Mouse (Mus musculus) cerebellum, adult 9-10 months (tissue): ENCODE measurements around the gene Clcc1.
"Not testable (repeated sequence)": the region's sequence is repeated elsewhere in the genome, so short reads cannot be mapped to it uniquely, and the experiment has no call there.

Source experiments
- DNase-seq: peaks from one replicate; pipeline ENCODE4 v3.0.0; 2022

Clcc1 gene

GRCm38 (mm10) chr3:108653710-108654379, at the start of gene Clcc1:
TSS of gene Clcc1 (plus strand) at chr3:108653913.
- peak; percentile 93 for DNase-seq

DNA sequence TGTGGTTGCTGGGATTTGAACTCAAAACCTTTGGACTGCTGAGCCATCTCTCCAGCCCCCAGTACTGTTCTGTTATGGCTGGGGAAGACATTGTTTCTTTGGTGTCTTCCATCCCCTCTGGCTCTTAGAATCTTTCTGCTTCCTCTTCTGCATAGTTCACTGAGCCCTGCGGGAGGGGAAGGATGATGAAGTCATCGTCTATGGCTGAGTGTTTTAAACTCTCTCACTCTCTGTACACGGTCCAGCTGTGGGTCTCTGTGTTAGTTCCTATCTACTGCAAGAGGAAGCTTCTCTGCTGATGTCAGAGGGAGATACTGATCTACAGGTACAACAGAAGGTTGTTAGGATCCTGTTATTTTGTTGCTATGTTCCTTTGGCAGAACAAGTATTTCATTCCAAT, 44.8 kb upstream of the Clcc1 start:
- no peak for DNase-seq

- peak; percentile 12 for DNase-seq
Measured at GRCm38 (mm10) chr3:108634761-108635160, 19.0 kb upstream of the Clcc1 start.

- no peak for DNase-seq
Measured at GRCm38 (mm10) chr3:108639412-108639811, 14.3 kb upstream of the Clcc1 start.

DNA sequence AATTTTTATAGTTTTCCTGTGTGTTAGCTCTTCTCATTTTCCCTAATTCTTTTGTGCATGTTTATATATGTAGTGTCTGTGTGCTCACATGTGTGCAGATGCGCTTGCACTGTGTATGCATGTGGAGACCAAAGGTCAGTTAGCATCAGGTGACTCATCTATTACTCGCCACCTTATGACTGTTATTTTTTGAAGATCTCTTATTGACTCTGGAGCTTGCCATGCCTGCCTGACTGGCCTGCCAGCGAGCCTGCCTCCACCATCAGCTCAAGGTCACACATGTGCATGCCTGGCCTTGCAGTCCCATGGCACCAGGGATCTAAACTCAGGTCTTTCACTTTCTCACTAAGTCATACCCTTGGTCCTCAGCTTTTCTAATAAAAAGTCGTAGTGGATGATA, 12.7 kb upstream of the Clcc1 start:
- no peak for DNase-seq

GRCm38 (mm10) chr3:108644856-108645255, 8.9 kb upstream of the Clcc1 start:
- no peak for DNase-seq

DNA sequence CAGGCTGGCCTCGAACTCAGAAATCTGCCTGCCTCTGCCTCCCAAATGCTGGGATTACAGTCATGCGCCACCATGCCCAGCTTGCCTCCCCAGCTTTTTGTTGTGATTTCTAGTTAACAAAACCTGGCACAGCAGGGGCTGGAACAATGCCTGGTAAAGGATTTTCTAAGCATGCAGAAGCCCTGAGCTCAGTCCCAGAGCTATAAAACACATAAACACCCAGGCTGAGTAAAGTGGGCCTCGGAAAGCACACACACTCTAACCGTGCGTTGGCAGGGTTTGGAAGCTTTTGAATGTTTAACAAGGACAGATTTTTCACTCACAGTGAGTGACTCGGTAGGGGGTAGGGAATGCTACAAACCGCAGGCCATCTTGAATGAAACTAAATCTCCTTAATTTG, 7.7 kb upstream of the Clcc1 start:
- DNase-seq: peak; percentile 44

GRCm38 (mm10) chr3:108647681-108648080, 6.0 kb upstream of the Clcc1 start:
- DNase-seq: not testable (repeated sequence)

DNA sequence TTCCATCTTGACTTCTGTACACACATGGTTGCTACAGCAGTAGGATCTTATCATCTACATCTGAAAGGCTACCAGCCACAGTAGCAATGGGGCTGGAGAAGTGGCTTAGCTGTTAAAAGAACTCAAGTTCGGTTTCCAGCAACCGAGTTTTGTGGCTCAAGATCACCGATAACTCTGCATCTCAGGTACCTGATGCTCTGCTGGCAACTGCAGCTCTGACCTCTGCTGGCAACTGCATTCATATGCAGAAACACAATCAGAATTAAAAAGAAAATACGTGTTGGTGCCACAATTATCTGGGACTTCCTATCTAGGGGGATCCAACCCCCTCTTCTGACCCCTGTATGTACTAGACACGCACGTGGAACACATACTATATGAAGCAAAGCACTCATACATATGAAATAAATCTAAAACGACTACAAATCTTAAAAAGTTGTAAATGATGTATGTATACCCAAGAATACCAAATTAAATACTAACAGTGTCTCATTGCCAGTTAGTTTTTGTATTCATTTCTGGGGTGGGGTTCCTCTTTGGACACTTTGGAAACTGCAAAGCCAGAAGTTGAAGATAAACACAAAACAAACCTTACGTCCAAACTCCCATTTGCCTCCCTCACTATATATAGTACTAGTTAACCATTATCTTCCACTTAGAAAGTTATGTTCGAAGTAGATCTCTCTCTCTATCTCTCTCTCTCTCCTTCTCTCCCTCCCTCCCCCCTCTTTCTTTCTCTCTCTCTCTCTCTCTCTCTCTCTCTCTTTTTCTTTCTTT, 659 bp upstream of the Clcc1 start:
- no peak for DNase-seq

GRCm38 (mm10) chr3:108654566-108654965, 853 bp downstream of the Clcc1 start:
- peak; percentile 14 for DNase-seq

- DNase-seq: peak; percentile 13
Measured at GRCm38 (mm10) chr3:108655486-108655885, 1.8 kb downstream of the Clcc1 start.

- DNase-seq: no peak
Measured at GRCm38 (mm10) chr3:108658612-108659011, 4.9 kb downstream of the Clcc1 start.

DNA sequence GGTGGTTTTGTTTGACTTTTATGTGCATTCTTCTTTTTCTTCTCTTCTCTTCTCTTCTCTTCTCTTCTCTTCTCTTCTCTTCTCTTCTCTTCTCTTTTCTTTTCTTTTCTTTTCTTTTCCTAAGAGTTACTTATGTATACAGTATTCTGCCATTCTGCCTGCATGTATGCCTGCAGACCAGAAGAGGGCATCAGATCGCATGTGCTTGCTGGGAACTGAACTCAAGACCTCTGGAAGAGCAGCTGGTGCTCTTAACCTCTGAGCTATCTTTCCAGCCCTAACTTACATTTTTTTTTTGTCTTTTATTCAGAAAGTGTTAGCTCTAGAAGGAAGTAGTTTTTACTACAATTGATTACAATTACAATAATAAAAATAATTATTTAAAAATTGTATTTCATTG, 7.2 kb downstream of the Clcc1 start:
- DNase-seq: no peak

GRCm38 (mm10) chr3:108676616-108677015, 22.9 kb downstream of the Clcc1 start:
- no peak for DNase-seq

GRCm38 (mm10) chr3:108681004-108681403, 27.3 kb downstream of the Clcc1 start:
- DNase-seq: no peak

DNA sequence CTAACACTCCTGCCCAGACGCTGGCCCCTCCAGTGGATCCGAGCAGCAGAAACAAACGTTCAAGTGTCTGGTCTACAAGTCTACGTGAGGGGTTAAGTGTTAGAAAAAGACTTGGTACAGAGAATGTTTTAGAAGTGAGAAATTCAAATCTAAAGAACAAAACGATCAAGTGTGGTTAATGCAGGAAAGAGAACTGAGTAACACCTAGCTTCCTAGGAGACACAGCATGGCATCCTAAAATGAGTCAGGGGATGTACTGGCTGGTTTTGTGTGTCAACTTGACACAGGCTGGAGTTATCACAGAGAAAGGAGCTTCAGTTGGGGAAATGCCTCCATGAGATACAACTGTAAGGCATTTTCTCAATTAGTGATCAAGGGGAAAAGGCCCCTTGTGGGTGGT, 29.9 kb downstream of the Clcc1 start:
- DNase-seq: not testable (repeated sequence)

DNA sequence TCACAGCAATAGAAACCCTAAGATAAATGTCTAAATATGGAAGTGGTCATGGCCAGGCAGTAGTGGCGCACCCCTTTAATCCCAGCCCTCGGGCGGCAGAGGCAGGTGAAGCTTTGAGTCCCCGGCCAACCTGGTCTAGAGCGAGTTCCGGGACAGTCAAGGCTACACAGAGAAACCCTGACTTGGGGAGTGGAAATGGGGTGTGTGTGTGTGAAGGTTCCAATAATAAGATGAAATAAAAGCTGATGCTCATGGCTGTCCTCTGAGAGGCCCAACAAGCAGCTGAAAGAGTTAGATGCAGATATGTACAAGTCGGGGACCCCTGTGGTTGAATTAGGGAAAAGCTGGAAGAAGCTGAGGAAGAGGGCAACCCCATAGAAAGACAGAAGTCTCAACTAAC, 32.0 kb downstream of the Clcc1 start:
- DNase-seq: no peak

- DNase-seq: no peak
Measured at GRCm38 (mm10) chr3:108689015-108689441, 35.3 kb downstream of the Clcc1 start.

DNA sequence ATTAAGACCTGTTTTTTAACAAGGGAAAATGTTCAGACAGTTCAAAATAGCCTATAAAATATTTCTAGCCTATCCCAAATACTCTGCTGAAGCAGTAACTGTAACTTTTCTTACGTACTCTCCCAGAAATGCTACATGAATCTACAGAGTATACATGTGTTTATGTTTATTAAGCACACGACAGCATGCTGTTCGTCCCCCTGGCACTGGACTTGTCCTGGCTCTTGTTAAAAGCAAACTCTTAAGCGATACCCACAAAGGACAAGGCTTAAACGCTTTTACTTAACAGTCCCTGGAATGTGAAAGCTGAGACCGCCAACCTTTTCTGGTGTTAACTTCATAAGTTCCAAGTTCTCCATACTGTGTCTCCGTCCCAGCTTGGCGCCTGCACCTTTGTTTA, 35.7 kb downstream of the Clcc1 start:
- DNase-seq: no peak

DNA sequence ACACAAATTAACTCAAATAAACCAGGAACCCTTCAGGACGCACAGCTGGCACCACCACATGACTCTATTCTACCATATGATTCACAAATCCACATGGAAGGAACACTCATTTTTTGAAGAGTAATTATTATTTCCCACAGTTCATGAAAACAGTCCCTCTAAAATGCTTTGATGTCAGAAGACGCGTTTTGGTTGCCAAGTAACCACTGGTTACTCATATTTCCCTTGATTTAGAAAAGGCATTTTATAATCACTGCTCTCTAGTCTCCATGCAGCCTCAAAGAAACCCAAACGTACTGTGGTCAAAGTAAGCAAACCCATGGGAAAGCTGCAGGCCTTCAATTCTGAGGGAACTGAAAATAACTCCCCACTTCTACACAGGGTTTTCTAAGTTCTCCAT, 36.3 kb downstream of the Clcc1 start:
- no peak for DNase-seq

DNA sequence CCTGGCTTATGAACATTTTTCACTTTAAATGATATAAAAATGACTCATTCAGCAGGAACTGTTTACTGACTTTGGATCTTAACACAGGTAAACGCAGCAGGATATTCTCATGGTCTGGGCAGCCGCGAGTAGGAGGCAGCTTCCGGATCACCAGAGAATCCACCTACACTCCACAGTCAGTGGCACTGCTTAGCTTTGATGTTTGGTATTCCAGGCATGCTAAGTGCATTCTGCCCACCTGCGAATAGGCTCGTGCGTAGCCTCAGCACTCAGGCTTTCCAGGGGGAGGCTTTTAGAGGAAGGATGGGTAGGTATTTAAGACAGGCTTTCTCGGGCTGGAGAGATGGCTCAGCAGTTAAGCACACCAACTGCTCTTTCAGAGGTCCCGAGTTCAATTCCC, 40.6 kb downstream of the Clcc1 start:
- no peak for DNase-seq

DNA sequence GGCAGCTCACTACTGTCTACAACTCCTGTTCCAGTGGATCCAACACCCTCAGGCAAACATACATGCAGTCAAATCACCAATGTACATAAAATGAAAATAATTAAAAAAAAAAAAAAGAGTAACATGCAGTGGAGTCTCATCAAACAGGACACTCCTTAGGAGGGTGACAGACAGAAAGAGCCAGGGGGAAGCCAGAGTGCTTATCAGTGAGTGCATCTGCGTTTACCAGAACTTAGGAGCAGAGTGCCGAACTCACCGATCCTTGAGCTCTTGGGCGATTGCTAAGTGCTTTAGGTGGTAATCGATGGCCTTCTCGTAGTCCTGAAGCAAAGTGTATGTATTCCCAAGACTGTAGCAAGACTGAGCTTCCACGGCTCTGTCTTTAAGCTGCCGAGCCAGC, 44.9 kb downstream of the Clcc1 start:
- DNase-seq: no peak

DNA sequence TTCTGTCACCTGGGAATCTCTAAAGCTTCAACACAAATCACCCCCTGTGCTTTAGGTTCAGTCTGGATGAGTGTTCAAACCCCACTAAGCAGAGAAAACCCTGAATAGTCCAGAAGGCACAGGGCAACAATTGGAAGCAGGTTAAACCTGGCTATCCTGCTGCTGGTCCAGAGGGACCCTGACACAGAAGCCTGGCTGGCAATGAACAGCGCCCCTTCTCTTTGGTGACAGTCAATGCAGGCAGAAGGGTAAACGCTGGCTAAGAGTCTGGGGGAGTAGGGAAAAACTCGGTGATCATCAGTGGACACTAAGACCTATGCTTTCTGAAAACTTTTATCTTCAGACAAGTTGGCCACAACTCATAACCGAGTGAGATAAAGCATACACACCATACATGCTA, 46.1 kb downstream of the Clcc1 start:
- no peak for DNase-seq

DNA sequence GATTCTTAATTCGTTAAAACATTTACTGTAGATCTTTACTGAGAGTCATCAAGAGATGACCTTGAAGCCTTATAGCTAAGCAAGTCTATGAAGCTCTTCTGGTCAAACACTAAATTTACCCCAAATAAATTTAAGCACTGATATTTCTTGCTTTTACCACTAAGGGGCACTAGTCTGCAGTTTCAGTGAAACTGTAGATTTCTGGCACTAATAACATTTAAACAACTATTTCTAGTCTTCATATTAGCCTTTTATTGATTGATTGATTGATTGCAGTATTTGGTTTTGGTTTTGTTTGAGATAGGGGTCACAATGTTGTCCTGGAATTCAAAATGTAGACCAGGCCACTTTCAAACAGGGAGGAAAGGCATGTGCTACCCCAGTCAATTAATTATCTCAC, 47.5 kb downstream of the Clcc1 start:
- no peak for DNase-seq

DNA sequence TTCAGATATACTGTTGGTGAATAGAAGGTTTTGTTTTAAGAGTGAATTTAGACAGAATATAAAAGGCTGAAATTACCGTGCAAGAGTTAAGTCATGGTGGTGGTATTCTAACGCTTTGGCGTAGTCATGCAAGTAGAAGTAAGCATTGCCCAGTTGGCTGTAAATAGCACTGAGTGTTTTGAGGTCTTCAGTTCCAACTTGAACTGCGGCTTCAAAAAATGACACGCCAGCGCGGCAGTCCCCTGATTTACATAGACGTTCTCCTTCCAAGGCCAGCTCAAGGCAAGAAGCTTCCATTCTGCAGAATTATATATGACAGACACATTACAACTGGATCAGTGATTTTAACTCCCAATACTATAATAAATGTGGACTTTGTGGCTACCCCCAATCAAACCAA, 49.1 kb downstream of the Clcc1 start:
- DNase-seq: no peak
